Mouse (Mus musculus) liver, postnatal 0 days (tissue): ENCODE measurements around the gene Tmem174. TPM values are rescaled to one million over a fixed set of nuclear protein-coding genes. Genes with fewer than 3 reads are reported as not detected.

Experiments
- ATAC-seq: fragments of 200-750 bp; cut with Nextera tagmentation; 2 replicates; pipeline ENCODE4 v1.8.0; 2017; ENCODE audit warnings: mild to moderate bottlenecking, moderate library complexity
- DNase-seq: peaks from one replicate; pipeline ENCODE4 v3.0.0-alpha.2; 2016
- H3K27ac ChIP-seq: fragments of 300-500 bp; sonication (generic); 2 replicates; pipeline ENCODE4 v1.5.1; 2014; ENCODE audit warnings: antibody characterized with exemption, moderate library complexity, mild to moderate bottlenecking, low read depth
- H3K27me3 ChIP-seq: fragments of 300-500 bp; sonication (generic); 2 replicates; pipeline ENCODE4 v1.6.1; 2014; ENCODE audit warnings: low read length, control low read depth, mixed read lengths; ENCODE audit not compliant: insufficient read depth
- H3K36me3 ChIP-seq: fragments of 300-500 bp; sonication (generic); replicated peaks from 2 replicates; pipeline ENCODE4 v1.6.1; 2014; ENCODE audit warnings: mild to moderate bottlenecking, control low read depth, low read length, moderate library complexity, mixed read lengths; ENCODE audit not compliant: insufficient read depth
- H3K4me1 ChIP-seq: fragments of 300-500 bp; sonication (generic); 2 replicates; pipeline ENCODE4 v1.6.1; 2014; ENCODE audit warnings: antibody characterized with exemption, mild to moderate bottlenecking, control low read depth; ENCODE audit not compliant: insufficient read depth
- H3K4me2 ChIP-seq: fragments of 300-500 bp; sonication (generic); 2 replicates; pipeline ENCODE4 v1.6.1; 2014; ENCODE audit warnings: low read depth, mild to moderate bottlenecking, low read length, moderate library complexity, mixed read lengths
- H3K4me3 ChIP-seq: fragments of 300-500 bp; sonication (generic); 2 replicates; pipeline ENCODE4 v1.5.1; 2014; ENCODE audit warnings: low read depth, low read length
- H3K9ac ChIP-seq: fragments of 300-500 bp; sonication (generic); replicated peaks from 2 replicates; pipeline ENCODE4 v1.6.1; 2014; ENCODE audit warnings: mild to moderate bottlenecking, moderate library complexity
- H3K9me3 ChIP-seq: fragments of 300-500 bp; sonication (generic); 2 replicates; pipeline ENCODE4 v1.6.1; 2016; ENCODE audit warnings: mild to moderate bottlenecking, control low read depth, low read length, mixed read lengths
- CTCF ChIP-seq: sonication (generic); IDR thresholded peaks from 2 replicates; pipeline ENCODE4 v1.5.1; 2016; ENCODE audit warnings: antibody characterized with exemption, low read depth
- EP300 ChIP-seq: IDR thresholded peaks from 2 replicates; pipeline ENCODE4 v1.6.1; 2016; ENCODE audit warnings: antibody characterized with exemption, low read depth, mild to moderate bottlenecking
- WGBS: fragments of 180-500 bp; shearing (Covaris S2); extraction: QIAGEN DNeasy Blood & Tissue Kit; methylation state at CpG from one replicate; pipeline ENCODE4 v1.1.7; 2014; ENCODE audit not compliant: insufficient replicate concordance; 5-methylcytosine and 5-hydroxymethylcytosine counted together
- polyA plus RNA-seq: library from polyadenylated mRNA; unstranded; fragments of >200 nt; fragmentation: Nextera tagmentation; extraction: Ambion mirVana; gene quantifications from 2 replicates; pipeline ENCODE4 v1.2.1, GENCODE M21; 2015

Gene Tmem174
- polyA plus RNA-seq, 1 experiment from 2014 or later = not detected

- no peaks in the 10 kb centered on the region for H3K9me3 ChIP-seq
- H3K27me3 ChIP-seq = peaks cover 55% of the 10 kb centered on the region
- ATAC-seq = no peak
- TF ChIP-seq EP300 = no peak
- TF ChIP-seq CTCF = no peak
- WGBS = 9% methylated on average over 14 of the region's 14 CpGs
- no peak overlapping the region for H3K27ac ChIP-seq
- H3K9ac ChIP-seq = no peak overlapping the region
- no peaks in the 10 kb centered on the region for H3K36me3 ChIP-seq
- peaks cover 8% of the 10 kb centered on the region for H3K4me1 ChIP-seq
- H3K4me2 ChIP-seq = no peak overlapping the region
- DNase-seq = no peak
- no peak overlapping the region for H3K4me3 ChIP-seq
Observed at GRCm38 (mm10) chr13:98587639-98588038, 49.6 kb downstream of the Tmem174 start.

GRCm38 (mm10) chr13:98586817-98587575 lies 50.2 kb downstream of the Tmem174 start:
- 29% methylated on average over 17 of the region's 17 CpGs for WGBS
- H3K27me3 ChIP-seq = peaks cover 55% of the 10 kb centered on the region
- ATAC-seq = no peak

More at GRCm38 (mm10) chr13:98586817-98587575, 50.2 kb downstream of the Tmem174 start:
- DNase-seq = no peak
- peaks cover 8% of the 10 kb centered on the region for H3K4me1 ChIP-seq
- no peak overlapping the region for H3K9ac ChIP-seq
- H3K4me3 ChIP-seq = no peak overlapping the region
- H3K9me3 ChIP-seq = no peaks in the 10 kb centered on the region
- no peak overlapping the region for H3K27ac ChIP-seq
- no peaks in the 10 kb centered on the region for H3K36me3 ChIP-seq
- no peak overlapping the region for H3K4me2 ChIP-seq
- TF ChIP-seq EP300 (no peak), CTCF (no peak)

Other genes with a start within 250 kb of the Tmem174 start
- 0.63 and 0.84 TPM in 2 replicates for gene Gm10320, start 145.4 kb downstream of the Tmem174 start, polyA plus RNA-seq
- gene Tmem171, start 57.4 kb upstream of the Tmem174 start, polyA plus RNA-seq = 0.33 and 0.35 TPM in 2 replicates
- 16.6 and 16.7 TPM in 2 replicates for gene Fcho2, start 178.0 kb upstream of the Tmem174 start, polyA plus RNA-seq